Mouse (Mus musculus) heart, postnatal 25 days (tissue): ENCODE data around the gene Chtop. TPM values are rescaled to one million over a fixed set of nuclear protein-coding genes. Genes with fewer than 3 reads are reported as not detected.

Experiments used
- DNase-seq: peaks from one replicate; pipeline ENCODE4 v3.0.0; 2022; ENCODE audit warnings: low spot score
- intact Hi-C: fragments of 180-260 bp; cut with DNase I; formaldehyde crosslinking; loops from one replicate; pipeline ENCODE4 v1.15.1; 2025
- total RNA-seq, 2 experiments: library from RNA; stranded (reverse); gene quantifications; 2 replicates each; pipeline ENCODE4 v1.2.3; 2021

Chtop gene
- total RNA-seq, 2 experiments from 2014 or later = 100 to 113 TPM

- DNase-seq = no peak
- intact Hi-C loops = loop anchor here (5.0 kb wide), 1 partner anchor 35 kb away; the partner anchor contains the start of gene Ints3
Measured at GRCm38 (mm10) chr3:90467618-90468300, 41.5 kb downstream of the Chtop start.

- intact Hi-C loops = loop anchor here (1.0 to 5.0 kb wide), 2 partner anchors 34 to 54 kb away; partner anchors contain the start of gene Ints3
- peak; percentile 48 for DNase-seq
Measured at GRCm38 (mm10) chr3:90466311-90466766, 43.0 kb downstream of the Chtop start.

- peak; percentile 40 for DNase-seq
- intact Hi-C loops = loop anchor here (1.0 to 5.0 kb wide), 2 partner anchors 33 to 53 kb away; partner anchors contain the start of gene Ints3
Measured at GRCm38 (mm10) chr3:90465686-90466310, 43.5 kb downstream of the Chtop start, which contains the start of gene Npr1. TSS of gene Npr1 (minus strand) at chr3:90465866.

- no peak for DNase-seq
- intact Hi-C loops = loop anchor here (5.0 kb wide), 1 partner anchor 33 kb away; the partner anchor contains the start of gene Ints3
Measured at GRCm38 (mm10) chr3:90465081-90465685, 44.1 kb downstream of the Chtop start.

GRCm38 (mm10) chr3:90464552-90465080 lies 44.7 kb downstream of the Chtop start:
- intact Hi-C loops = loop anchor here (5.0 kb wide), 1 partner anchor 32 kb away; the partner anchor contains the start of gene Ints3

GRCm38 (mm10) chr3:90462579-90462978 lies 46.7 kb downstream of the Chtop start:
- DNase-seq = no peak
- intact Hi-C loops = loop anchor here (2.0 kb wide), 1 partner anchor 14 kb away; no protein-coding TSS in a partner anchor

More at GRCm38 (mm10) chr3:90464552-90465080, 44.7 kb downstream of the Chtop start:
- no peak for DNase-seq

GRCm38 (mm10) chr3:90461935-90462334 lies 47.4 kb downstream of the Chtop start:
- intact Hi-C loops = loop anchor here (2.0 kb wide), 1 partner anchor 13 kb away; no protein-coding TSS in a partner anchor
- no peak for DNase-seq

- DNase-seq = no peak
- intact Hi-C loops = no loop called here
Measured at GRCm38 (mm10) chr3:90460315-90460714, 49.0 kb downstream of the Chtop start.

GRCm38 (mm10) chr3:90459727-90460126 lies 49.6 kb downstream of the Chtop start:
- DNase-seq = no peak
- intact Hi-C loops = no loop called here

GRCm38 (mm10) chr3:90454931-90455330 lies 54.4 kb downstream of the Chtop start:
- DNase-seq = no peak
- intact Hi-C loops = no loop called here

GRCm38 (mm10) chr3:90451396-90452095 lies 57.8 kb downstream of the Chtop start:
- intact Hi-C loops = no loop called here

GRCm38 (mm10) chr3:90450874-90451273 lies 58.4 kb downstream of the Chtop start:
- intact Hi-C loops = no loop called here
- no peak for DNase-seq

More at GRCm38 (mm10) chr3:90451396-90452095, 57.8 kb downstream of the Chtop start:
- DNase-seq = no peak

Other genes with a start within 250 kb of the Chtop start
- gene Dennd4b, start 244.3 kb downstream of the Chtop start, total RNA-seq = 10 to 100 TPM; 31.9 to 33.4 TPM
- 10 to 100 TPM; 42.8 to 43.6 TPM for gene Gatad2b, start 216.3 kb downstream of the Chtop start, total RNA-seq
- 1 to 10 TPM in 1 of 2 experiments, under 1 TPM in 1; 0.78 to 1.4 TPM for gene Slc27a3, start 119.6 kb downstream of the Chtop start, total RNA-seq
- 10 to 100 TPM; 25.2 to 26.9 TPM for gene Ints3, start 75.9 kb downstream of the Chtop start, total RNA-seq
- 10 to 100 TPM; 17.2 to 18.8 TPM for gene Npr1, start 43.6 kb downstream of the Chtop start, total RNA-seq
- 10 to 100 TPM; 31.5 to 33.4 TPM for gene Ilf2, start 33.4 kb downstream of the Chtop start, total RNA-seq
- 10 to 100 TPM; 59.5 to 62.6 TPM for gene Snapin, start 18.5 kb downstream of the Chtop start, total RNA-seq
- 100 to 1,000 TPM; 777 to 804 TPM for gene S100a1, start 4.9 kb upstream of the Chtop start, total RNA-seq
- gene S100a13, start 4.9 kb upstream of the Chtop start, total RNA-seq = 10 to 100 TPM; 27.1 to 29.7 TPM
- under 1 TPM; 0.23 to 0.48 TPM for gene S100a14, start 17.4 kb upstream of the Chtop start, total RNA-seq
- gene S100a16, start 27.8 kb upstream of the Chtop start, total RNA-seq = 10 to 100 TPM; 71.3 to 74.7 TPM
- not detected for gene S100a3, start 51.1 kb upstream of the Chtop start, total RNA-seq
- gene S100a2, start 80.7 kb upstream of the Chtop start, total RNA-seq = not detected
- gene Gm42674, start 92.4 kb upstream of the Chtop start, total RNA-seq = not detected
- 10 to 100 TPM in 1 of 2 experiments, 1 to 10 TPM in 1; 8.0 to 11.2 TPM for gene S100a4, start 94.3 kb upstream of the Chtop start, total RNA-seq
- gene S100a5, start 99.0 kb upstream of the Chtop start, total RNA-seq = not detected
- gene S100a6, start 103.4 kb upstream of the Chtop start, total RNA-seq = 10 to 100 TPM; 70.8 to 84.4 TPM
- under 1 TPM; 0.28 to 0.60 TPM for gene S100a7a, start 144.5 kb upstream of the Chtop start, total RNA-seq
- gene S100a8, start 159.5 kb upstream of the Chtop start, total RNA-seq = 1 to 10 TPM in 1 of 2 experiments, under 1 TPM in 1; 0.61 to 1.6 TPM
- 1 to 10 TPM; 1.3 to 1.5 TPM for gene S100a9, start 186.2 kb upstream of the Chtop start, total RNA-seq
- not detected for gene Pglyrp4, start 217.4 kb upstream of the Chtop start, total RNA-seq